Mouse (Mus musculus) lung, postnatal 0 days (tissue): ENCODE measurements around the gene Klf9. TPM values are rescaled to one million over a fixed set of nuclear protein-coding genes. Genes with fewer than 3 reads are reported as not detected.

ENCODE experiments used
- ATAC-seq: fragments of 200-750 bp; cut with Nextera tagmentation; 2 replicates; pipeline ENCODE4 v1.8.0; 2017; ENCODE audit warnings: moderate library complexity
- DNase-seq: peaks from one replicate; pipeline ENCODE4 v3.0.0-alpha.2; 2016; ENCODE audit warnings: low spot score
- H3K27ac ChIP-seq: fragments of 300-500 bp; sonication (generic); 2 replicates; pipeline ENCODE4 v1.5.1; 2014; ENCODE audit warnings: antibody characterized with exemption, mild to moderate bottlenecking, low read length, mixed read lengths
- H3K27me3 ChIP-seq: fragments of 300-500 bp; sonication (generic); replicated peaks from 2 replicates; pipeline ENCODE4 v1.6.1; 2014; ENCODE audit warnings: low read length, mixed read lengths; ENCODE audit not compliant: insufficient read depth
- H3K36me3 ChIP-seq: fragments of 300-500 bp; sonication (generic); 2 replicates; pipeline ENCODE4 v1.6.1; 2014; ENCODE audit warnings: low read length, mixed read lengths; ENCODE audit not compliant: insufficient read depth
- H3K4me1 ChIP-seq: fragments of 300-500 bp; sonication (generic); 2 replicates; pipeline ENCODE4 v1.6.1; 2014; ENCODE audit warnings: antibody characterized with exemption, low read depth, low read length, mixed read lengths; ENCODE audit not compliant: insufficient read depth
- H3K4me2 ChIP-seq: fragments of 300-500 bp; sonication (generic); replicated peaks from 2 replicates; pipeline ENCODE4 v1.6.1; 2014; ENCODE audit warnings: low read depth, mild to moderate bottlenecking, low read length, moderate library complexity, mixed read lengths
- H3K4me3 ChIP-seq: fragments of 300-500 bp; sonication (generic); 2 replicates; pipeline ENCODE4 v1.5.1; 2014; ENCODE audit warnings: low read depth, low read length
- H3K9ac ChIP-seq: fragments of 300-500 bp; sonication (generic); replicated peaks from 2 replicates; pipeline ENCODE4 v1.6.1; 2014; ENCODE audit warnings: low read depth, mild to moderate bottlenecking
- H3K9me3 ChIP-seq: fragments of 300-500 bp; sonication (generic); 2 replicates; pipeline ENCODE4 v1.6.1; 2016; ENCODE audit warnings: low read length, mixed read lengths
- CTCF ChIP-seq: IDR thresholded peaks from 2 replicates; pipeline ENCODE4 v1.5.1; 2016; ENCODE audit warnings: antibody characterized with exemption, mild to moderate bottlenecking
- EP300 ChIP-seq: IDR thresholded peaks from 2 replicates; pipeline ENCODE4 v1.6.1; 2016; ENCODE audit warnings: antibody characterized with exemption, mild to moderate bottlenecking, control low read depth
- WGBS: fragments of 180-500 bp; shearing (Covaris S2); extraction: QIAGEN DNeasy Blood & Tissue Kit; methylation state at CpG from one replicate; pipeline ENCODE4 v1.1.7; 2014; 5-methylcytosine and 5-hydroxymethylcytosine counted together
- polyA plus RNA-seq: library from polyadenylated mRNA; unstranded; fragments of >200 nt; fragmentation: Nextera tagmentation; extraction: Ambion mirVana; gene quantifications from 2 replicates; pipeline ENCODE4 v1.2.1, GENCODE M21; 2015

Gene Klf9
- polyA plus RNA-seq, 1 experiment from 2014 or later = 46.2 TPM

GRCm38 (mm10) chr19:23124023-23124550 lies 16.9 kb upstream of the Klf9 start:
- no peak overlapping the region for H3K4me3 ChIP-seq
- H3K27ac ChIP-seq = no peak overlapping the region
- H3K4me1 ChIP-seq = no peaks in the 10 kb centered on the region
- no peak for DNase-seq
- ATAC-seq = no peak
- no peaks in the 10 kb centered on the region for H3K9me3 ChIP-seq
- no peaks in the 10 kb centered on the region for H3K36me3 ChIP-seq
- TF ChIP-seq EP300 = no peak
- no peak for TF ChIP-seq CTCF
- no peak overlapping the region for H3K9ac ChIP-seq
- no peaks in the 10 kb centered on the region for H3K27me3 ChIP-seq
- WGBS = 77% methylated on average over 7 of the region's 7 CpGs
- no peak overlapping the region for H3K4me2 ChIP-seq

- DNase-seq = peak; percentile 32
- Histone ChIP-seq H3K4me3 (no peak overlapping the region), H3K27me3 (no peaks in the 10 kb centered on the region), H3K36me3 (no peaks in the 10 kb centered on the region), H3K4me2 (no peak overlapping the region), H3K4me1 (no peaks in the 10 kb centered on the region), H3K9ac (0 out of 2 replicates have a peak overlapping the region, but pooled peaks have one; percentile 5), H3K9me3 (no peaks in the 10 kb centered on the region), H3K27ac (no peak overlapping the region)
- peak; percentile 67 for ATAC-seq
- 50% methylated on average over 9 of the region's 9 CpGs for WGBS
- peak; percentile 73 for TF ChIP-seq EP300
- no peak for TF ChIP-seq CTCF
These were observed 15.5 kb upstream of the Klf9 start for GRCm38 (mm10) chr19:23125227-23126150.

- ATAC-seq = no peak
- Histone ChIP-seq H3K9ac (no peak overlapping the region), H3K4me2 (no peak overlapping the region), H3K4me3 (no peak overlapping the region), H3K4me1 (no peaks in the 10 kb centered on the region; the same call in 1 of the 2 replicates), H3K36me3 (no peaks in the 10 kb centered on the region), H3K9me3 (no peaks in the 10 kb centered on the region), H3K27ac (no peak overlapping the region), H3K27me3 (no peaks in the 10 kb centered on the region)
- no peak for DNase-seq
- no peak for TF ChIP-seq CTCF
- no peak for TF ChIP-seq EP300
- WGBS = 96% methylated on average over 2 of the region's 2 CpGs
These were observed 11.1 kb upstream of the Klf9 start for GRCm38 (mm10) chr19:23129908-23130307.

- Histone ChIP-seq H3K36me3 (no peaks in the 10 kb centered on the region), H3K4me2 (no peak overlapping the region), H3K9me3 (no peaks in the 10 kb centered on the region), H3K4me3 (no peak overlapping the region), H3K9ac (no peak overlapping the region), H3K27me3 (no peaks in the 10 kb centered on the region), H3K27ac (no peak overlapping the region), H3K4me1 (peaks cover 8% of the 10 kb centered on the region; the same call in 1 of the 2 replicates)
- WGBS = 65% methylated on average over 3 of the region's 3 CpGs
- DNase-seq (no peak), ATAC-seq (no peak)
- no peak for TF ChIP-seq EP300
- no peak for TF ChIP-seq CTCF
These were observed 8.9 kb upstream of the Klf9 start for GRCm38 (mm10) chr19:23132106-23132635.

- 45% methylated on average over 7 of the region's 7 CpGs for WGBS
- Histone ChIP-seq H3K4me1 (peaks cover 8% of the 10 kb centered on the region; the same call in 1 of the 2 replicates), H3K4me3 (no peak overlapping the region), H3K9me3 (no peaks in the 10 kb centered on the region), H3K4me2 (no peak overlapping the region), H3K9ac (no peak overlapping the region; the same call in 1 of the 2 replicates), H3K27ac (peak overlapping the region; percentile 100), H3K36me3 (no peaks in the 10 kb centered on the region), H3K27me3 (no peaks in the 10 kb centered on the region)
- ATAC-seq = no peak
- TF ChIP-seq EP300 = no peak; the same call in 1 of the 2 replicates
- no peak for TF ChIP-seq CTCF
- peak; percentile 52 for DNase-seq
These were observed 8.2 kb upstream of the Klf9 start for GRCm38 (mm10) chr19:23132720-23133426.
